Comparison of ENCODE assay signal across 13 mouse cellular contexts in the genomic region with DNA sequence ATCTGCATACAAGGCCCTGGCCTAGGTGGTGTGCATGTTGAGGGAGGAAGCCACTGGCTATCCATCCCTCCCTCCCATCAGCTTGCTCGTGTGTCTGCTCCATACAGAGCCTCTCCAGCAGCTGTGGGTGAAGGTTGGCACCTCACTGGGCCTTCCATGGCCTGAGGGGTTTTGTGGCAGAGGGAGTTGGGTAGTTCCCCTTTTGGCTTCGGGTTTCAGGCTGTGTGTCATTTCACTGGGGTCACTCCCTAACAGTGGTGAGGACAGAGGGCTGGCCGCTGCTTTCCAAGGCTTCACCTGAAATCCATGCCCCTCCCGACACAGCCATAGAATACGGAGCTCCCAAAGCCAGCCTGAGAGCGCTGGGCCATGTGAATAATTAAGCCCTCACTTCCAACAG.
DNase-seq lines count a peak whose midpoint lies in the region; ATAC-seq and TF ChIP-seq lines count a peak whose summit lies in the region.
"Had no signal": no experiment of that assay in that cellular context is flagged by ENCODE, and none has a peak within 500 bp of the region (broad histone marks: within the 10 kb centered on the region; RNA-seq: fewer than 3 reads in every experiment).

No protein-coding gene starts in this region.

- H3K4me3 ChIP-seq in forebrain, embryonic 15.5 days = no peak overlapping the region
- no peak overlapping the region for H3K4me3 ChIP-seq in forebrain, embryonic 13.5 days
- no peak overlapping the region for H3K4me3 ChIP-seq in left cerebral cortex, adult 2 months
- H3K4me3 ChIP-seq in embryonic facial prominence, embryonic 13.5 days = no peak overlapping the region
- H3K4me3 ChIP-seq in limb, embryonic 15.5 days = no peak overlapping the region
- H3K4me3 ChIP-seq: heart, embryonic 12.5 days; intestine, embryonic 15.5 days had no signal

- no peaks in the 10 kb centered on the region for H3K9me3 ChIP-seq in forebrain, embryonic 15.5 days
- H3K9me3 ChIP-seq in forebrain, embryonic 13.5 days (replicated peaks) = no peaks in the 10 kb centered on the region
- H3K9me3 ChIP-seq in embryonic facial prominence, embryonic 13.5 days = no peaks in the 10 kb centered on the region
- H3K9me3 ChIP-seq in limb, embryonic 15.5 days = no peaks in the 10 kb centered on the region
- H3K9me3 ChIP-seq: heart, embryonic 12.5 days; intestine, embryonic 15.5 days had no signal

- no peak for DNase-seq in left cerebral cortex, adult 2 months (ENCODE audit: extremely low spot score in 1 of 2, low spot score in 2 of 2)
- DNase-seq in left cerebral cortex, postnatal 14 days (ENCODE audit: low spot score in 2 of 2) = no peak
- no peak for DNase-seq in gastrocnemius, adult 8-10 months (ENCODE audit: low spot score in 2 of 2)
- DNase-seq: adrenal gland, adult 8-10 months; lung, postnatal 10 days; thymus, postnatal 14 days had no signal

- no peak overlapping the region for H3K4me2 ChIP-seq in forebrain, embryonic 15.5 days (replicated peaks)
- no peak overlapping the region for H3K4me2 ChIP-seq in forebrain, embryonic 13.5 days
- no peak overlapping the region for H3K4me2 ChIP-seq in embryonic facial prominence, embryonic 13.5 days
- no peak overlapping the region for H3K4me2 ChIP-seq in limb, embryonic 15.5 days
- H3K4me2 ChIP-seq: heart, embryonic 12.5 days; intestine, embryonic 15.5 days had no signal

- WGBS in forebrain, embryonic 15.5 days = 46% methylated on average over 6 of the region's 6 CpGs
- WGBS in forebrain, embryonic 13.5 days = 57% methylated on average over 6 of the region's 6 CpGs
- 36% methylated on average over 6 of the region's 6 CpGs for WGBS in embryonic facial prominence, embryonic 13.5 days
- 30% methylated on average over 6 of the region's 6 CpGs for WGBS in limb, embryonic 15.5 days

- intact Hi-C loops in left cerebral cortex, adult 2 months (cut with DNase I) = no loop called here
- intact Hi-C loops in left cerebral cortex, postnatal 14 days (cut with DNase I) = no loop called here

- peaks cover 9% of the 10 kb centered on the region; the same call in 1 of the 2 replicates for H3K4me1 ChIP-seq in forebrain, embryonic 15.5 days
- peaks cover 15% of the 10 kb centered on the region for H3K4me1 ChIP-seq in forebrain, embryonic 13.5 days
- peaks cover 60% of the 10 kb centered on the region for H3K4me1 ChIP-seq in embryonic facial prominence, embryonic 13.5 days
- peaks cover 58% of the 10 kb centered on the region for H3K4me1 ChIP-seq in limb, embryonic 15.5 days

- no peaks in the 10 kb centered on the region for H3K36me3 ChIP-seq in forebrain, embryonic 15.5 days
- H3K36me3 ChIP-seq in forebrain, embryonic 13.5 days (ENCODE audit: poor library complexity, severe bottlenecking) = no peaks in the 10 kb centered on the region
- H3K36me3 ChIP-seq in embryonic facial prominence, embryonic 13.5 days = no peaks in the 10 kb centered on the region
- H3K36me3 ChIP-seq in limb, embryonic 15.5 days = no peaks in the 10 kb centered on the region
- H3K36me3 ChIP-seq: heart, embryonic 12.5 days; intestine, embryonic 15.5 days had no signal

- TF ChIP-seq CTCF in left cerebral cortex, adult 2 months (IDR thresholded peaks at IDR 0.05) = no peak

- H3K27me3 ChIP-seq in forebrain, embryonic 15.5 days = no peaks in the 10 kb centered on the region
- H3K27me3 ChIP-seq in forebrain, embryonic 13.5 days = no peaks in the 10 kb centered on the region
- no peaks in the 10 kb centered on the region for H3K27me3 ChIP-seq in embryonic facial prominence, embryonic 13.5 days
- H3K27me3 ChIP-seq in limb, embryonic 15.5 days = no peaks in the 10 kb centered on the region
- H3K27me3 ChIP-seq: intestine, embryonic 15.5 days had no signal

- peak overlapping the region; percentile 42 for H3K27ac ChIP-seq in forebrain, embryonic 15.5 days (replicated peaks)
- no peak overlapping the region for H3K27ac ChIP-seq in forebrain, embryonic 13.5 days
- H3K27ac ChIP-seq in left cerebral cortex, adult 2 months = peak overlapping the region; percentile 80
- peak overlapping the region; percentile 95 for H3K27ac ChIP-seq in embryonic facial prominence, embryonic 13.5 days
- H3K27ac ChIP-seq in limb, embryonic 15.5 days = peak overlapping the region; percentile 88
- H3K27ac ChIP-seq: intestine, embryonic 15.5 days had no signal

- no peak for ATAC-seq in forebrain, embryonic 15.5 days (replicated peaks)
- no peak for ATAC-seq in forebrain, embryonic 13.5 days
- ATAC-seq in embryonic facial prominence, embryonic 13.5 days (ENCODE audit: insufficient number of reproducible peaks, insufficient read depth, low FRiP score, low TSS enrichment, low read depth) = no peak
- ATAC-seq in limb, embryonic 15.5 days (ENCODE audit: insufficient number of reproducible peaks, low FRiP score, low TSS enrichment, low read depth) = no peak
- no peak for ATAC-seq in cerebellum, adult (ENCODE audit: insufficient number of reproducible peaks, low FRiP score, low TSS enrichment)
- ATAC-seq: intestine, embryonic 15.5 days had no signal

- no peak overlapping the region for H3K9ac ChIP-seq in forebrain, embryonic 15.5 days (replicated peaks)
- H3K9ac ChIP-seq in forebrain, embryonic 13.5 days = no peak overlapping the region
- H3K9ac ChIP-seq in embryonic facial prominence, embryonic 13.5 days = no peak overlapping the region
- no peak overlapping the region for H3K9ac ChIP-seq in limb, embryonic 15.5 days
- H3K9ac ChIP-seq: heart, embryonic 12.5 days; intestine, embryonic 15.5 days had no signal
